Mouse (Mus musculus) olfactory bulb, adult 2 months (tissue): Measurements from ENCODE around the gene AU022252.

Experiments used
- CTCF ChIP-seq: fragments of 200-500 bp; IDR thresholded peaks from 2 replicates; pipeline ENCODE4 v1.5.1; 2012; ENCODE audit warnings: low read depth, mild to moderate bottlenecking, low read length, moderate library complexity; ENCODE audit not compliant: insufficient read depth
- POLR2A ChIP-seq: fragments of 200-500 bp; IDR thresholded peaks from 2 replicates; pipeline ENCODE4 v1.6.1; 2012; ENCODE audit warnings: mild to moderate bottlenecking, low read depth, low read length, moderate library complexity; ENCODE audit not compliant: insufficient read depth

- TF ChIP-seq CTCF (no peak), POLR2A (no peak)
Observed at GRCm38 (mm10) chr4:119239181-119239682, 6.7 kb upstream of the AU022252 start.
